Mouse (Mus musculus) heart, postnatal 0 days (tissue): ENCODE measurements at regions not wholly inside any gene's neighbourhood (a gene's known extent, or its start where the extent isn't known, plus 50 kb on each side); places are given as distances from the start of the nearest gene placed in this dataset.

Experiments used
- ATAC-seq: fragments of 200-750 bp; cut with Nextera tagmentation; 2 replicates; pipeline ENCODE4 v1.8.0; 2017; ENCODE audit warnings: low read depth, moderate number of reproducible peaks, moderate library complexity; ENCODE audit not compliant: insufficient read depth
- DNase-seq: peaks from one replicate; pipeline ENCODE4 v3.0.0-alpha.2; 2016; ENCODE audit warnings: low spot score
- H3K27ac ChIP-seq: fragments of 300-500 bp; sonication (generic); 2 replicates; pipeline ENCODE4 v1.5.1; 2014; ENCODE audit warnings: low read depth, mild to moderate bottlenecking
- H3K27me3 ChIP-seq: fragments of 300-500 bp; sonication (generic); 2 replicates; pipeline ENCODE4 v1.6.1; 2014; ENCODE audit warnings: low read length, mixed read lengths; ENCODE audit not compliant: control insufficient read depth, insufficient read depth
- H3K36me3 ChIP-seq: fragments of 300-500 bp; sonication (generic); replicated peaks from 2 replicates; pipeline ENCODE4 v1.6.1; 2014; ENCODE audit warnings: low read length, mixed read lengths; ENCODE audit not compliant: control insufficient read depth, insufficient read depth
- H3K4me1 ChIP-seq: fragments of 300-500 bp; sonication (generic); 2 replicates; pipeline ENCODE4 v1.6.1; 2014; ENCODE audit warnings: antibody characterized with exemption; ENCODE audit not compliant: control insufficient read depth, insufficient read depth
- H3K4me2 ChIP-seq: fragments of 300-500 bp; sonication (generic); 2 replicates; pipeline ENCODE4 v1.6.1; 2014; ENCODE audit warnings: low read depth, mild to moderate bottlenecking, low read length, moderate library complexity
- H3K4me3 ChIP-seq: fragments of 300-500 bp; sonication (generic); 2 replicates; pipeline ENCODE4 v1.5.1; 2014; ENCODE audit warnings: low read depth, low read length
- H3K9ac ChIP-seq: fragments of 300-500 bp; sonication (generic); replicated peaks from 2 replicates; pipeline ENCODE4 v1.6.1; 2014; ENCODE audit warnings: low read depth, low read length, mixed read lengths
- H3K9me3 ChIP-seq: fragments of 300-500 bp; sonication (generic); replicated peaks from 2 replicates; pipeline ENCODE4 v1.6.1; 2016; ENCODE audit warnings: low read length; ENCODE audit not compliant: control insufficient read depth
- CTCF ChIP-seq: IDR thresholded peaks from 2 replicates; pipeline ENCODE4 v1.5.1; 2016; ENCODE audit warnings: antibody characterized with exemption, control low read depth, low read depth
- EP300 ChIP-seq: IDR thresholded peaks from 2 replicates; pipeline ENCODE4 v1.6.1; 2016; ENCODE audit warnings: antibody characterized with exemption, low read depth
- WGBS: fragments of 180-500 bp; shearing (Covaris S2); extraction: QIAGEN DNeasy Blood & Tissue Kit; methylation state at CpG from one replicate; pipeline ENCODE4 v1.1.7; 2014; 5-methylcytosine and 5-hydroxymethylcytosine counted together

DNA sequence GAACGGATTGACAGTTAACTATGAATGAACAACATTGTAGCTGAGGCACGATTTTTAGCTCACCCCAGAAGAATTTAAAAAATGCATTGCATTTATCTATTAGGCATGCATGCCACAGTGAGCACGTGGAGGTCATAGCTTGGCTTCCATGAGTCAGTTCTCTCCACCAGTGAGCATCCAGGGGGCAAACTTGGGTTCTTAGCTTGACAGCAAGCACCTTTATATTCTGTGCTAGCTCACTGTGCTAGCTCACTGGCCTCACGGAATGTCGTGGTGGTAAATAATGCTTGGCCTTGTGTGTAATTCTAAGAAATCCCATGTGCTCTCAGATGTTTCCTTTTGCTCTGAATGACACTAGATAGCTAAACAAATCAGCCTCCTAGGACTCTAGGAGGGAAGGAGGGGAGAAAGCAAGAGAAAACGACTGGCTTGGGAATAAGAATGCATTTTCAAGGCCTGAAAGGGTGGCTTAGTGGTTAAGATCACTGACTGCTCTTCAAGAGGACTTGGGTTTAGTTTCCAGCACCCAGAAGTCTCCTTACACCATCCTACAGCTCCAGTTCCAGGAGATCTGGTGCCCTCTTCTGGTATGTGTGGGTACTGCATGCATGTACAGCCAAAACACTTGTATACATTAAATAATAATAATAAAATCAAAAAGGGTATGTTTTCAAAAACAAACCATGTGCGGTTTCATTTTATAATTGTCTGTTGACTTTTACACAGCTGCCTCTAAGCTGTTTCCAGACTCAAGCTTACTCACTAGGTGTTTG is 485.3 kb downstream of the Adam3 start:
- TF ChIP-seq EP300 (no peak), CTCF (peak; percentile 35)
- Histone ChIP-seq H3K4me2 (no peak overlapping the region), H3K27me3 (no peaks in the 10 kb centered on the region), H3K36me3 (no peaks in the 10 kb centered on the region), H3K9me3 (no peaks in the 10 kb centered on the region), H3K4me3 (no peak overlapping the region), H3K4me1 (no peaks in the 10 kb centered on the region), H3K27ac (no peak overlapping the region), H3K9ac (no peak overlapping the region)
- DNase-seq (no peak), ATAC-seq (no peak)
- 61% methylated on average over 7 of the region's 7 CpGs for WGBS

- H3K9me3 ChIP-seq, result no peaks in the 10 kb centered on the region
- no peak for ATAC-seq
These were observed 490.7 kb downstream of the Adam3 start for GRCm38 (mm10) chr8:24234981-24235380.

DNA sequence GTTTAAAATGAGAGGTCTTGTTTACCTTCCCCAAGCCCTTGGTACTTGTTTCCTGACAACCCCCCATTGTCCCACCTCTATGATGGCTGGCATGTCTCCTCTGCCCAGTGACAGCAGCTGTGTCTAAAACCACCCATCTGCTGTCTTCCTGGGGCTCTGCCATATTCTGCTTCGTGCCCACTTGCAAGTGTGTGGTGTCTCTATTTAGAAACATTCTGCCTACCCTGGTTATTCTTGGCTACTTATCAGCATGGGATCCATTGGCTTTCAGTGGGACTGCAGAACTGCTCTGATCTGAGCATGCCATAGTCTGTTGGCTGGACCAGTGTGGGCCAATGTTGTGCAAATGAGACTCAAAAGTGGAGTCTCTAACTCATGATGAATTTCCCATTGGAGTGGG is 497.5 kb downstream of the Adam3 start:
- no peak for DNase-seq
- Histone ChIP-seq H3K4me1 (no peaks in the 10 kb centered on the region), H3K27ac (no peak overlapping the region), H3K36me3 (no peaks in the 10 kb centered on the region), H3K9ac (no peak overlapping the region), H3K9me3 (no peaks in the 10 kb centered on the region), H3K27me3 (no peaks in the 10 kb centered on the region), H3K4me3 (no peak overlapping the region), H3K4me2 (no peak overlapping the region)
- WGBS, result 10% methylated on average over 1 of the region's 1 CpGs
- TF ChIP-seq CTCF (no peak), EP300 (no peak)
- 0 out of 2 replicates have a peak, but pooled peaks have one; percentile 27 for ATAC-seq

More at GRCm38 (mm10) chr8:24234981-24235380, 490.7 kb downstream of the Adam3 start:
- no peak for TF ChIP-seq EP300
- TF ChIP-seq CTCF, result no peak
- H3K4me2 ChIP-seq, result no peak overlapping the region
- H3K9ac ChIP-seq, result no peak overlapping the region
- no peak overlapping the region for H3K27ac ChIP-seq
- WGBS, result 75% methylated on average over 7 of the region's 7 CpGs
- no peak overlapping the region for H3K4me3 ChIP-seq
- H3K27me3 ChIP-seq, result no peaks in the 10 kb centered on the region
- H3K36me3 ChIP-seq, result no peaks in the 10 kb centered on the region
- no peak for DNase-seq
- no peaks in the 10 kb centered on the region for H3K4me1 ChIP-seq

- no peaks in the 10 kb centered on the region for H3K9me3 ChIP-seq
- no peaks in the 10 kb centered on the region for H3K36me3 ChIP-seq
- 67% methylated on average over 5 of the region's 5 CpGs for WGBS
- no peaks in the 10 kb centered on the region for H3K4me1 ChIP-seq
- no peak overlapping the region for H3K4me3 ChIP-seq
- no peak for DNase-seq
- ATAC-seq, result no peak
- no peak overlapping the region for H3K27ac ChIP-seq
- H3K4me2 ChIP-seq, result no peak overlapping the region
- no peak overlapping the region for H3K9ac ChIP-seq
- TF ChIP-seq EP300 (no peak), CTCF (no peak)
- H3K27me3 ChIP-seq, result no peaks in the 10 kb centered on the region
These were observed 498.1 kb downstream of the Adam3 start for GRCm38 (mm10) chr8:24227331-24228072.

DNA sequence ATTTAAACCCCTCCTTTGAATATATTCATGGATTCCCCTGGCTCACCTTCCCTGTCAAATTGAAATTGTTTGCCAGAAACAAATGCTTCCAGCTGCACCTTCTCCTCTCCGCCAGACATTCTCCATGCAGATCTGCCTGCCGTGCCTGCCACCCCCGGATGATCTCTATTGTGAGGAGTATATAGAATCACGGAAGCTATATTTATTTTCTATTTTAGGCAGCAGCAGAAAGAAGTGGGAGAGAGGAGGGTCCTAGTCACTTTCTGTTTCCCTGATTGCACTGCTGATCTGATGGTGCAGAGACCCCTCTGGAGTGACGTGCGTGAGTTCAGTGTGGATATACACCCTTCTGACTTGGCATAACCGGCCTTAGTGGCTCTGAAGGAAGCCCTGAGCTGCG is 505.4 kb downstream of the Adam3 start:
- WGBS, result 38% methylated on average over 8 of the region's 8 CpGs
- Histone ChIP-seq H3K4me2 (peak overlapping the region; percentile 32; the same call in 1 of the 2 replicates), H3K4me1 (peaks cover 6% of the 10 kb centered on the region; the same call in 1 of the 2 replicates), H3K36me3 (no peaks in the 10 kb centered on the region), H3K4me3 (no peak overlapping the region), H3K9ac (peak overlapping the region; percentile 24; the same call in 1 of the 2 replicates), H3K9me3 (no peaks in the 10 kb centered on the region), H3K27me3 (no peaks in the 10 kb centered on the region), H3K27ac (no peak overlapping the region)
- ATAC-seq, result no peak
- no peak for TF ChIP-seq EP300
- no peak for TF ChIP-seq CTCF
- DNase-seq, result no peak
